Mouse (Mus musculus): ENCODE results near the gene Btbd35f23. TPM values are rescaled to one million over a fixed set of nuclear protein-coding genes. Genes with fewer than 3 reads are reported as not detected.

Btbd35f23 gene
- polyA plus RNA-seq (2015; fragmentation: Illumina TruSeq; extraction: RNeasy Lipid Tissue Mini Kit (QIAGEN cat#74804); ENCODE audit: insufficient read depth, low read depth, low replicate concordance) = not detected

DNA sequence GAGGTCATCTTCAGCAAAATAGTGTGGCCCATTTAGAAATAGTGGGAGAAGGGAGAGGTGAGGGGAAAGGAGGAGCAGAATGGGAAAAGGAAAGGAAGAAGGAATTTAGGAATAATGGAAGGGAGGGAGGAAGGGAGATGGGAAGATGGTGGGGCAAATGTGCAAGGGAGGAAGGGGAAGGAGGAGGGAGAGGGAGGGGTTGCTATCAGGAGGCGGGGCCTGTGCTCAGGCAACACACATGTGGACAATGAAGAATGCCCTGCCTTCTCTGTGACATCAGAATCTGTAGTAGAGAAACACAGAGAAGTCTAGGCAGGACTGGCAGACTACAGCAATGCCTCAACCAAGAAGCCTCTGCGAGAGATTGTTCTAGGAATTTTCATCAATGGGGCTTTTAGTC is at the start of gene Btbd35f23:
TSS of gene Btbd35f23 (plus strand) at position 301 of the 400 bp plus-strand sequence.

Other genes with a start within 250 kb of the Btbd35f23 start
- not detected for gene Btbd35f24, start 119.0 kb downstream of the Btbd35f23 start, polyA plus RNA-seq (2015; fragmentation: Illumina TruSeq; extraction: RNeasy Lipid Tissue Mini Kit (QIAGEN cat#74804); ENCODE audit: insufficient read depth, low read depth, low replicate concordance)